Mouse (Mus musculus) forebrain, embryonic 11.5 days (tissue): ENCODE data around the gene Pcgf5. TPM values are rescaled to one million over a fixed set of nuclear protein-coding genes. Genes with fewer than 3 reads are reported as not detected.
A peak's percentile ranks its signal among the peaks of the same experiment; 100 is the strongest.

Experiments
- ATAC-seq: fragments of 200-750 bp; cut with Nextera tagmentation; replicated peaks from 2 replicates; pipeline ENCODE4 v1.8.0; 2017; ENCODE audit warnings: moderate TSS enrichment; ENCODE audit not compliant: low FRiP score
- DNase-seq: peaks from one replicate; pipeline ENCODE4 v3.0.0-alpha.2; 2017; ENCODE audit warnings: low spot score
- H3K27ac ChIP-seq: fragments of 300-500 bp; sonication (generic); 2 replicates; pipeline ENCODE4 v1.5.1; 2014; ENCODE audit warnings: low read depth, low read length
- H3K27me3 ChIP-seq: fragments of 300-500 bp; sonication (generic); 2 replicates; pipeline ENCODE4 v1.6.1; 2014; ENCODE audit warnings: mild to moderate bottlenecking, low read length, mixed read lengths; ENCODE audit not compliant: control insufficient read depth, insufficient read depth
- H3K36me3 ChIP-seq: fragments of 300-500 bp; sonication (generic); 2 replicates; pipeline ENCODE4 v1.6.1; 2014; ENCODE audit warnings: mild to moderate bottlenecking, low read length, moderate library complexity, mixed read lengths; ENCODE audit not compliant: control insufficient read depth, insufficient read depth
- H3K4me1 ChIP-seq: fragments of 300-500 bp; sonication (generic); replicated peaks from 2 replicates; pipeline ENCODE4 v1.6.1; 2014; ENCODE audit warnings: low read length, mixed read lengths; ENCODE audit not compliant: control insufficient read depth, insufficient read depth
- H3K4me2 ChIP-seq: fragments of 300-500 bp; sonication (generic); 2 replicates; pipeline ENCODE4 v1.6.1; 2014; ENCODE audit warnings: low read depth, mild to moderate bottlenecking, low read length, moderate library complexity, mixed read lengths; ENCODE audit not compliant: severe bottlenecking
- H3K4me3 ChIP-seq: fragments of 300-500 bp; sonication (generic); 2 replicates; pipeline ENCODE4 v1.5.1; 2014; ENCODE audit warnings: low read depth, low read length
- H3K9ac ChIP-seq: fragments of 300-500 bp; sonication (generic); 2 replicates; pipeline ENCODE4 v1.6.1; 2014; ENCODE audit warnings: low read length
- H3K9me3 ChIP-seq: fragments of 300-500 bp; sonication (generic); 2 replicates; pipeline ENCODE4 v1.6.1; 2016; ENCODE audit warnings: low read length, mixed read lengths; ENCODE audit not compliant: control insufficient read depth
- WGBS: fragments of 180-500 bp; shearing (Covaris S2); extraction: QIAGEN DNeasy Blood & Tissue Kit; methylation state at CpG from one replicate; pipeline ENCODE4 v1.1.7; 2014; 5-methylcytosine and 5-hydroxymethylcytosine counted together
- polyA plus RNA-seq: library from polyadenylated mRNA; unstranded; fragments of >200 nt; fragmentation: Nextera tagmentation; extraction: Ambion mirVana; gene quantifications from 2 replicates; pipeline ENCODE4 v1.2.1, GENCODE M21; 2014

Gene Pcgf5
- polyA plus RNA-seq, 1 experiment from 2014 or later = 14.9 TPM

GRCm38 (mm10) chr19:36375200-36375783 is 27.2 kb downstream of the Pcgf5 start:
- H3K9me3 ChIP-seq = no peaks in the 10 kb centered on the region
- H3K27me3 ChIP-seq = no peaks in the 10 kb centered on the region
- WGBS = 80% methylated on average over 11 of the region's 11 CpGs
- no peak overlapping the region for H3K4me2 ChIP-seq
- H3K27ac ChIP-seq = no peak overlapping the region
- no peaks in the 10 kb centered on the region for H3K36me3 ChIP-seq
- H3K4me3 ChIP-seq = no peak overlapping the region
- H3K4me1 ChIP-seq = no peaks in the 10 kb centered on the region
- DNase-seq = peak; percentile 20
- no peak overlapping the region for H3K9ac ChIP-seq
- ATAC-seq = no peak

GRCm38 (mm10) chr19:36377729-36378128 is 29.6 kb downstream of the Pcgf5 start:
- Histone ChIP-seq H3K27me3 (no peaks in the 10 kb centered on the region), H3K4me2 (no peak overlapping the region), H3K4me1 (no peaks in the 10 kb centered on the region), H3K36me3 (no peaks in the 10 kb centered on the region), H3K9ac (no peak overlapping the region), H3K9me3 (no peaks in the 10 kb centered on the region), H3K27ac (no peak overlapping the region), H3K4me3 (no peak overlapping the region)
- ATAC-seq = no peak; the same call in 1 of the 2 replicates
- peak; percentile 46 for DNase-seq
- 82% methylated on average over 7 of the region's 7 CpGs for WGBS

- WGBS = 62% methylated on average over 15 of the region's 15 CpGs
- ATAC-seq (no peak), DNase-seq (no peak)
- H3K27me3 ChIP-seq = no peaks in the 10 kb centered on the region
- no peak overlapping the region for H3K9ac ChIP-seq
- H3K9me3 ChIP-seq = no peaks in the 10 kb centered on the region
- no peaks in the 10 kb centered on the region for H3K36me3 ChIP-seq
- no peak overlapping the region for H3K4me3 ChIP-seq
- no peaks in the 10 kb centered on the region for H3K4me1 ChIP-seq
- no peak overlapping the region for H3K27ac ChIP-seq
- no peak overlapping the region for H3K4me2 ChIP-seq
Measured at GRCm38 (mm10) chr19:36378511-36379232, 30.6 kb downstream of the Pcgf5 start.

- H3K9ac ChIP-seq = no peak overlapping the region
- 96% methylated on average over 3 of the region's 3 CpGs for WGBS
- no peaks in the 10 kb centered on the region for H3K36me3 ChIP-seq
- H3K4me3 ChIP-seq = no peak overlapping the region
- H3K27me3 ChIP-seq = no peaks in the 10 kb centered on the region
- H3K27ac ChIP-seq = no peak overlapping the region
- no peak for ATAC-seq
- DNase-seq = no peak
- H3K4me2 ChIP-seq = no peak overlapping the region
- H3K4me1 ChIP-seq = no peaks in the 10 kb centered on the region
- no peaks in the 10 kb centered on the region for H3K9me3 ChIP-seq
Measured at GRCm38 (mm10) chr19:36382901-36383300, 34.8 kb downstream of the Pcgf5 start.

- no peak overlapping the region for H3K4me3 ChIP-seq
- no peaks in the 10 kb centered on the region for H3K27me3 ChIP-seq
- DNase-seq (peak; percentile 11), ATAC-seq (no peak)
- no peak overlapping the region for H3K27ac ChIP-seq
- 81% methylated on average over 5 of the region's 5 CpGs for WGBS
- H3K9ac ChIP-seq = no peak overlapping the region
- H3K4me1 ChIP-seq = no peaks in the 10 kb centered on the region
- H3K9me3 ChIP-seq = no peaks in the 10 kb centered on the region
- no peaks in the 10 kb centered on the region for H3K36me3 ChIP-seq
- no peak overlapping the region for H3K4me2 ChIP-seq
Measured at GRCm38 (mm10) chr19:36383977-36384376, 35.9 kb downstream of the Pcgf5 start.

- Histone ChIP-seq H3K27ac (no peak overlapping the region), H3K27me3 (no peaks in the 10 kb centered on the region), H3K36me3 (no peaks in the 10 kb centered on the region), H3K4me3 (no peak overlapping the region), H3K9ac (no peak overlapping the region), H3K4me1 (no peaks in the 10 kb centered on the region), H3K9me3 (no peaks in the 10 kb centered on the region), H3K4me2 (no peak overlapping the region)
- no peak for ATAC-seq
- peak; percentile 7 for DNase-seq
- 10% methylated on average over 2 of the region's 2 CpGs for WGBS
Measured at GRCm38 (mm10) chr19:36384426-36384825, 36.3 kb downstream of the Pcgf5 start.

GRCm38 (mm10) chr19:36388502-36388901 is 40.4 kb downstream of the Pcgf5 start:
- Histone ChIP-seq H3K36me3 (no peaks in the 10 kb centered on the region), H3K4me3 (no peak overlapping the region), H3K9me3 (no peaks in the 10 kb centered on the region), H3K4me1 (no peaks in the 10 kb centered on the region), H3K27me3 (no peaks in the 10 kb centered on the region), H3K4me2 (no peak overlapping the region), H3K27ac (no peak overlapping the region), H3K9ac (no peak overlapping the region)
- ATAC-seq (no peak), DNase-seq (peak; percentile 27)
- WGBS = 83% methylated on average over 5 of the region's 5 CpGs

- H3K4me1 ChIP-seq = no peaks in the 10 kb centered on the region
- WGBS = 69% methylated on average over 1 of the region's 1 CpGs
- no peaks in the 10 kb centered on the region for H3K9me3 ChIP-seq
- H3K36me3 ChIP-seq = no peaks in the 10 kb centered on the region
- DNase-seq (no peak), ATAC-seq (no peak)
- H3K4me2 ChIP-seq = no peak overlapping the region
- no peaks in the 10 kb centered on the region for H3K27me3 ChIP-seq
- H3K27ac ChIP-seq = no peak overlapping the region
- no peak overlapping the region for H3K4me3 ChIP-seq
- no peak overlapping the region for H3K9ac ChIP-seq
Measured at GRCm38 (mm10) chr19:36390714-36391113, 42.6 kb downstream of the Pcgf5 start.

- WGBS = 78% methylated on average over 3 of the region's 3 CpGs
- ATAC-seq (no peak), DNase-seq (no peak)
- H3K36me3 ChIP-seq = no peaks in the 10 kb centered on the region
- no peak overlapping the region for H3K27ac ChIP-seq
- H3K27me3 ChIP-seq = no peaks in the 10 kb centered on the region
- no peak overlapping the region for H3K4me3 ChIP-seq
- no peaks in the 10 kb centered on the region for H3K4me1 ChIP-seq
- no peak overlapping the region for H3K4me2 ChIP-seq
- H3K9ac ChIP-seq = no peak overlapping the region
- no peaks in the 10 kb centered on the region for H3K9me3 ChIP-seq
Measured at GRCm38 (mm10) chr19:36398500-36398899, 50.4 kb downstream of the Pcgf5 start.
